Mouse (Mus musculus) thymus, postnatal 36 days (tissue): ENCODE measurements at regions not wholly inside any gene's neighbourhood (a gene's known extent, or its start where the extent isn't known, plus 50 kb on each side); places are given as distances from the start of the nearest gene placed in this dataset.

Source experiments
- DNase-seq, 2 experiments: peaks; one replicate each; pipeline ENCODE4 v3.0.0; 2022; ENCODE audit warnings: mixed read lengths in 2 of 2

- DNase-seq: no peak
These were observed 306.3 kb upstream of the Gm21830 start for GRCm38 (mm10) chr2:67107274-67107673.

GRCm38 (mm10) chr2:67089418-67089817, 304.7 kb upstream of the Scn7a start:
- DNase-seq: peak; percentile 2 to 4

GRCm38 (mm10) chr2:67068944-67069343, 284.2 kb upstream of the Scn7a start:
- no peak for DNase-seq
